Mouse (Mus musculus) cortical plate, adult 2 months (tissue): ENCODE data around the gene Fscn1.

ENCODE experiments used
- CTCF ChIP-seq: fragments of 200-500 bp; IDR thresholded peaks from 2 replicates; pipeline ENCODE4 v1.5.1; 2011; ENCODE audit warnings: mild to moderate bottlenecking, control low read depth, low read length; ENCODE audit not compliant: insufficient read depth; ENCODE audit errors: extremely low read depth
- POLR2A ChIP-seq: fragments of 200-500 bp; IDR thresholded peaks from 2 replicates; pipeline ENCODE4 v1.6.1; 2011; ENCODE audit warnings: mild to moderate bottlenecking, low read length, control low read depth; ENCODE audit not compliant: insufficient read depth; ENCODE audit errors: extremely low read depth

DNA sequence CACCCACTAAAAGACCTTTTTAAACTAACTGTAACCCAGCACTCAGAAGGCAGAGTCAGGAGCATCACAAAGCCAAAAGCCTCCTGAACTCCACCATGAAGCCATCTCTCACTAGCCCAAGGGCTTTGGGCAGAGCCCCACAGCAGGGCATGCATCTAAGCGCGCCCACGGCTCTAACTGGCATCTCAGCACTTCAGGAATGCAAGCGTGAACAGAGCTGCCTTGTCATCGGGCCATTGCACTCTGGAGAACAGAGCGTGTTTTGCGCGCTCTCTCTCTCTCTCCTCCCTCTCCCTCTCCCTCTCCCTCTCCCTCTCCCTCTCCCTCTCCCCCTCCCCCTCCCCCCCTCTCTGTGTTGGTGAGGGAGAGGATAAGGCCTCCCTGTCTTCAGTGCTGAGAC, 23.0 kb downstream of the Fscn1 start:
- TF ChIP-seq POLR2A = no peak
- no peak for TF ChIP-seq CTCF
